Mouse (Mus musculus): Measurements from ENCODE around the gene Irf9. TPM values are rescaled to one million over a fixed set of nuclear protein-coding genes. Genes with fewer than 3 reads are reported as not detected.

Irf9 gene
- total and polyA plus RNA-seq, 3 experiments = 8.5 to 14.8 TPM; not detected in 1

GRCm38 (mm10) chr14:55618486-55619195 lies 15.3 kb downstream of the Irf9 start:
- Histone ChIP-seq H3K4me3 (ENCODE audit: control insufficient read depth in 1 of 2, insufficient read depth in 1 of 2, low read depth in 2 of 2, low read length in 2 of 2) (peak overlapping the region; percentile 47 to 57), H3K9ac (ENCODE audit: control insufficient read depth, low read depth, low read length, poor library complexity, severe bottlenecking) (peak overlapping the region; percentile 49), H3K27me3 (ENCODE audit: control insufficient read depth in 1 of 2, insufficient read depth in 2 of 2, low read length in 2 of 2) (no peaks in the 10 kb centered on the region), H3K36me3 (ENCODE audit: control insufficient read depth in 1 of 2, insufficient read depth in 2 of 2, low read length in 2 of 2) (peaks cover 0 to 19% of the 10 kb centered on the region in 2 experiments; a peak in 2 of 4 replicates), H3K9me3 (replicated peaks; ENCODE audit: insufficient read depth, low read length) (no peaks in the 10 kb centered on the region), H3K27ac (ENCODE audit: control insufficient read depth, low read depth, low read length) (peak overlapping the region; percentile 69), H3K79me2 (ENCODE audit: control insufficient read depth, insufficient read depth, low read length, poor library complexity) (no peaks in the 10 kb centered on the region), H3K4me1 (ENCODE audit: control insufficient read depth in 1 of 2, insufficient read depth in 2 of 2, low read length in 2 of 2) (peaks cover 11 to 39% of the 10 kb centered on the region in 2 experiments)
- TF ChIP-seq ZC3H11A (IDR thresholded peaks at IDR 0.05; ENCODE audit: low read depth, low read length) (no peak), HCFC1 (IDR thresholded peaks at IDR 0.05; ENCODE audit: low read depth, low read length) (peak; percentile 18; the same call in 1 of the 2 replicates), TCF12 (IDR thresholded peaks at IDR 0.05; ENCODE audit: low read depth, low read length) (peak; percentile 86), NRF1 (IDR thresholded peaks at IDR 0.05; ENCODE audit: insufficient read depth, low read depth, low read length, poor library complexity, severe bottlenecking) (no peak), BHLHE40 (IDR thresholded peaks at IDR 0.05; ENCODE audit: borderline replicate concordance, low read depth, low read length) (no peak), TAL1 (IDR thresholded peaks at IDR 0.05; ENCODE audit: low read length) (peak; percentile 50), POLR2AphosphoS2 (IDR thresholded peaks at IDR 0.05; ENCODE audit: low read length) (peak; percentile 52; the same call in 1 of the 2 replicates), SIN3A (IDR thresholded peaks at IDR 0.05; ENCODE audit: low read length) (peak; percentile 66), EP300 (IDR thresholded peaks at IDR 0.05; ENCODE audit: low read depth in 1 of 2, low read length in 2 of 2) (peak; percentile 61 to 84), GATA1 (IDR thresholded peaks at IDR 0.05; ENCODE audit: low read depth, low read length) (peak; percentile 89), GABPA (IDR thresholded peaks at IDR 0.05; ENCODE audit: low read depth, low read length) (no peak), USF2 (IDR thresholded peaks at IDR 0.05; ENCODE audit: borderline replicate concordance in 1 of 2, insufficient read depth in 1 of 2, low read depth in 1 of 2, low read length in 2 of 2) (no peak), SMC3 (IDR thresholded peaks at IDR 0.05; ENCODE audit: low read depth, low read length) (no peak), ETS1 (IDR thresholded peaks at IDR 0.05; ENCODE audit: low read depth, low read length) (peak; percentile 63; the same call in 1 of the 2 replicates), MXI1 (IDR thresholded peaks at IDR 0.05; ENCODE audit: low read depth, low read length) (no peak), CTCF (IDR thresholded peaks at IDR 0.05 in 2 of 3, conservative IDR thresholded peaks at IDR 0.05 in 1 of 3; ENCODE audit: control insufficient read depth in 1 of 3, insufficient read depth in 1 of 3, low read depth in 2 of 3, low read length in 3 of 3, poor library complexity in 1 of 3, severe bottlenecking in 1 of 3) (no peak), MAZ (IDR thresholded peaks at IDR 0.05; ENCODE audit: low read depth, low read length) (peak; percentile 72; the same call in 1 of the 2 replicates), ZMIZ1 (IDR thresholded peaks at IDR 0.05; ENCODE audit: low read depth, low read length) (no peak), NELFE (IDR thresholded peaks at IDR 0.05; ENCODE audit: low read depth, low read length) (peak; percentile 37), KAT2A (conservative IDR thresholded peaks at IDR 0.05; ENCODE audit: low read depth, low read length) (no peak), POLR2A (IDR thresholded peaks at IDR 0.05; ENCODE audit: control insufficient read depth in 1 of 2, insufficient read depth in 1 of 2, low read depth in 1 of 2, low read length in 2 of 2, poor library complexity in 1 of 2) (peak in 1 of 2 experiments; percentile 31; a peak in 1 of 4 replicates), MYB (IDR thresholded peaks at IDR 0.05; ENCODE audit: low read depth, low read length) (no peak), RCOR1 (IDR thresholded peaks at IDR 0.05; ENCODE audit: low read depth, low read length) (peak; percentile 66)
- DNase-seq (ENCODE audit: low read depth, low spot score) = peak; percentile 76

All from MEL (cell line).